Mouse (Mus musculus) brain, embryonic 18.5 days (tissue): ENCODE measurements around the gene Adamts4.
"Not testable (repeated sequence)": the region's sequence is repeated elsewhere in the genome, so short reads cannot be mapped to it uniquely, and the experiment has no call there.

ENCODE experiments used
- DNase-seq: peaks from one replicate; pipeline ENCODE4 v3.0.0-alpha.2; 2012; ENCODE audit warnings: low read depth, low spot score

The Adamts4 gene

GRCm38 (mm10) chr1:171231844-171232243 is 18.4 kb upstream of the Adamts4 start:
- no peak for DNase-seq

GRCm38 (mm10) chr1:171232348-171232747 is 17.9 kb upstream of the Adamts4 start:
- DNase-seq = no peak

GRCm38 (mm10) chr1:171232800-171233730 is 17.2 kb upstream of the Adamts4 start:
- DNase-seq = no peak

DNA sequence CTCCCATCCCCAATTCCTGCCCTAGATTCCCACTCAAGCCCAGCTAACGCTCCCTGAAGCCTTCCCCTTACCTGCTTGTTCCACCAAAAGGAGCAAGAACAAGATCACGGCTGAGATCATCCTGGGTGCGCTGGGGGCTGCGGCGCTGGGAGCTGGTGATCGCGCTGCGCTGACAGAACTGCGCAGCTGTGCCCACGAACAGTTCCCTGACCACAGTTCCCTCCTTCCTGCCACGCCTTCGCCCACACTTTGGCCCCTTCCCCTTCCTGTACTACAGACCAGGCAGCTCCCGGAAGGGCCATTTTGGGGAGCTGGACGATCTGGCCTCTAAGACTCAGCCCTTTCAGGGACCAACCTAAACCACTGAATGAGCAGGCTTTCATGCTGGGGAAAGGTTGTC is 16.1 kb upstream of the Adamts4 start, which contains the start of gene Fcer1g:
Fcer1g (minus strand) TSS at position 240 of the 400 bp plus-strand sequence.
- no peak for DNase-seq

DNA sequence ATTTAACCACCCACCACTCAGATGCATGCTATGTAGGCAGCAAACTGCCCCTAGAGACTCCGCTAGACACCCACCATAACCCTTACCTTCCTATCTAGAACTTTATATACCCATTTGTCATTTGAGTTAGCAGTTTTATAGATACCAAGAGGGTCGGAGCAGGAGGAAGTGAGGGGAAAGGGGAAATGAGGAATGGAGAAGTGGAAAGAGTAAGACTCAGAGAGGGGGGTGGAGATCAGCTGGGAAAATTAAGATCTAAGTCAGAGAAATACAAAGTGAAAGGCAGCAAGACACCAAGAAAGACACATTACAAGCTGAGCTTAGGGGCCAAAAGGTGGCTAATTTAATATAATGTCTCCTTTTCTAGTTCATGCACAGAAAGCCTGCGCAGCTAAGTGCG is 15.7 kb upstream of the Adamts4 start:
- no peak for DNase-seq

- no peak for DNase-seq
Measured at GRCm38 (mm10) chr1:171235791-171236190, 14.4 kb upstream of the Adamts4 start.

- DNase-seq = no peak
Measured at GRCm38 (mm10) chr1:171237438-171237837, 12.8 kb upstream of the Adamts4 start.

- DNase-seq = no peak
Measured at GRCm38 (mm10) chr1:171238463-171238862, 11.8 kb upstream of the Adamts4 start.

DNA sequence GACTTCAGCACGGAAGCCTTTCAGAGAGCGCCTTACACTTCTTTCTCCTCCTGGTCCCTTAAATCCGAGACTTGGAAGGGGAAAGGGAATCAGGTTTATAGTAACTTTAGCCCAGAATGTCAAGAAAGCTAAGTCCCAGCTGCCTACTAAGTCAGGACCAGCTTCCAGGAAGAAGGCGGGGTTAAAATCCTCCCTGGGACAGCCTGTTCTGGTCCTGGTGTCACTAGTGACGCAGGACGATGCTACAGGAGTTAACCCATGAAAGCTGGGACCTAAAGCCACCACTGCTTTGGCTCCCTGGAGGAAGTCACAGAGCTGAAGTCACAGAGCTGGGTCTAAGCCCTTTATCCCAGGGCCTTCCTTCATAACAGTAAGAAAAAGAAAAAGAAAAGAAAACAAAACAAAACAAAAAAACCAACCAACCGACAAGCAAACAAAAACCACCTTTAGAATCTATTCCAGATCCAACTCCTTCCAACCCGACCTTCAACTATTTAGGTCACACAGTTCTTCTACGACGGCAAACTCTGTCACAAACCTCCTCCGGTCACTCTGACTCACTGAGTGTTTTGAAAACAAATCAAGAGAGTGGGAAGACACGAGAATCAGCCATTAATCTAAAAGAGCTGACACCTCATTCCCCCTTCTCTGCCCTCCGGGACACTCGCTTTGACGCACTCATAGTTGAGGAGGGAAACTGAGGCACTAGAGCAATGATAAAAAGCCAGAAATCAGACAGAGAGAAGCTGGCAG is 10.1 kb upstream of the Adamts4 start:
- DNase-seq = no peak

DNA sequence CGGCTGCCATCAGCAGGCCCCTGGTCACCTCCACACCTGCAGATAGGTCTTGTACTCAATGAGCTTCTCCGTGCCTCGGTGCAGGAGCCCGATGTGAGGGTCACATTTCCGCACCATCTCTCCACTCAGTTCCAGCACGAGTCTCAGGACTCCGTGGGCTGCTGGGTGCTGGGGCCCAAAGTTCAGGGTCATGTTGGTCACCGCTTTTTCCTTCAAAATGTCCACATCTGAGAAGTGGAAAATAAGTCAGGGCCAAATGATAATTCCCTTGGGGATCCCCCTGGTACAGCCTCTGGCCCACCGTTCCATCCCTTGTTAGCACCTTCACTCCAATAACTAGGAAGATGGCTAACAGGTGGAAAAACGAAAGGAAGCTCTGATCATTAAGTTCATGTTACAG is 9.3 kb upstream of the Adamts4 start:
- no peak for DNase-seq

GRCm38 (mm10) chr1:171241952-171242351 is 8.3 kb upstream of the Adamts4 start:
- DNase-seq = not testable (repeated sequence)

GRCm38 (mm10) chr1:171245353-171245752 is 4.9 kb upstream of the Adamts4 start:
- no peak for DNase-seq

DNA sequence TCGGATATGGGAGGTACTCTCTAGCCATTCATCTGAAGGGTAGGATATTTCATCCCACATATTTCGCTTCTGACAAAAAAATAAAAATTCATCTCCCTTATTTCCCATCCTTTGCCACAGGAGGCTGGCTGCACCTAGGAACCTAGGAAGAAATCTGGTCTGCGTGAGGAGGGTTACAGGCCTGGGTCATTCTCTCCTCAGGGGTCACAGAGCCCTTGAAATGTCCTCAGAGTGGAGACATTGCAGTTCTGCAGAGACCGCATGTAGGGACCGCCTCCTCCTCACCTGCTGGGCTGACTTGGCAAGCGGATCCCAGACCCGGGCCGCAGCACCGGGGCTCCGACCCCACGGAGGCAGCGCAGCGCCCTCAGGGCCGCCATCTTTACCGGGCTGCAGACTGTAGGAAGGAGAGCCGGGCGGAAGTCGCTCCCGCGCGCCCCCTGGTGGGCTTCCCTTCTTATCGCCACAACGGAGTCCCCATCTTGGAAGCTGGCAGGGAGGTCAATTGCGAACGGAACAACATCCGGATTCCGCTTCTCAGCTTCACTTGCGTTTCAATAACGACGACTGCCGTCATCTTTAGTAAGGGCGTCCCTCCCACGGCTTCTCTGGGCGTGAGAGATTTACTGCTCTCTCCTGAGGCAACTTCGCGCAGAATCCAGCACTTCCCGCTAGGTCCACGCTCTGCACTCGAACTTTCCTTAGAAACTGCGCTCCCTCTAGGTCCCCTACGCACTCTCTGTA is 3.3 kb upstream of the Adamts4 start:
- peak; percentile 97 for DNase-seq

DNA sequence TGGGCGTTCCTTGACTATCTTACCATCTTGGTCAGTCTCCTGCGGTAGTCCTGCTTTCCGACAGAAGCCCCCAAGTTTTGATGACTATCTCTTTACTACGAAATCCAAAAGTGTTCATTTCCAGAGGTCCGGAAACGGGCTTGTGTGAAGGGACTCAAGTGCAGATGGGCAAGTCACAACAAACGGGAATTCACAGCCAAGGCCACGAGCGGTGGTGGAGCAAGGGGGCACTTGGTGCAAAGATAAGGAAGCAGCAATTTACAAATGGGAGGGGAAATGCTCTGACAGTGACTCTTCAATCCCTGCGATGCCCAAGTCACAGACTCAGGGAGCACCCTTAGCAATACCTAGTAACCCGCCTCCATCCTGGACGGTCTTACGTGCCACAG is 2.8 kb upstream of the Adamts4 start:
- DNase-seq = no peak

DNA sequence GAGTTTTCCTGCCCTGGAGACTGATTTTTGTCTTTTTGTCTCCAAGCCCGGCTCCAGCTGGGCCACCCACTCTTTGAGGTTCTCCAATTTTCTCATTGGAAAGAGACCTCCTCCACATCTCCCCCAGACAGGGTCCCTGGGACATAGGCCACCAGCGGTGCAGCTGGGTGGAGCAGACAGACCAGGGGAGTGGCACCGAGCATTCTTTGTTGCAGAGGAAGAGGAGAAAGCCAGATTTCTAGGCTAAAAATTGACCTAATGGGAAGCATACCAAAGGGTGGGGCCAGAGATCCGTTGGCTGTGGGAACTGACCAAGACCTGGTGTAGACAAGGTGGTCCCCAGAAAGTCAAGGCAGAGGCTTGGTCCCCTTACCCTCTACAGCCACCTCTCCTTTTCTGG is 2.3 kb upstream of the Adamts4 start:
- no peak for DNase-seq

DNA sequence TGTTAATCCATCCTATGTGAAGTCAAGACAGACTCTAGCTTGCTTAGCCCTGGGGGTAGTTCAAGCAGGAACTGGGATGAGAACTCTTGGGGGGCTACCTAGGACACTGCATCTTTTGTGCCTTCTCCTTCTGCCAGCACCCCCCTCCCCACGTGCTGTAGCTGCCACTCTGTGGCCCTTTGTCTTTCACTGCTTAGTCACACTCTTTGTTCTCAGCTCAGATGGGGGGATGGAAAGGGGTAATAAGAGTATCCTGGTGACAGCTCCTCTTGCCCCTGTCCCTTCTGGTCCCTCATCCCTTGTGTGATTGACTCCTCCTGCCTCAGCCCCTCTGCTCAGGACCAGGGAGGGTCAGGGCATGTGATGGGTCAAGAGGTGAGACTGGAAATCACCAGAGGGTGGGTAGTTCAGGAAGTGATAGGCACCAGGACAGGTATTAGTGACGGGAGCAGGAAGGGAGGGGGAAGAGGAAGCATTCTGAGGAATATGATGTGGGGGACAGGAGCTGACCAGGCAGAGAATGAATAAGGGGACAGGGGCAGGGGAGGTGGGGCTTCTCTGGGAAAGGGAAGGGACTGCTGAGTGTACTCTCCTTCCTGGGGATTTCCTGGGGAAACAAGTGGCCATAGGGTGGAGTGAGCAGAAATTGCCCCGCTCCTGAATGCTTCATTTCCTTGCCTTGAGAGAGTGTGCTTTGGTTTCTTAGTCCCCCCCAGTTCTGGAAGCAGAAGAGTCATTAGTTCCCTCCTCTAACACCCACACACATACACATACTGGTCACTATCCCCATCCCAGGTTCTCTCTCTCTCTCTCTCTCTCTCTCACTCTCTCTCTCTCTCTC is 1.6 kb upstream of the Adamts4 start:
- DNase-seq = no peak

DNA sequence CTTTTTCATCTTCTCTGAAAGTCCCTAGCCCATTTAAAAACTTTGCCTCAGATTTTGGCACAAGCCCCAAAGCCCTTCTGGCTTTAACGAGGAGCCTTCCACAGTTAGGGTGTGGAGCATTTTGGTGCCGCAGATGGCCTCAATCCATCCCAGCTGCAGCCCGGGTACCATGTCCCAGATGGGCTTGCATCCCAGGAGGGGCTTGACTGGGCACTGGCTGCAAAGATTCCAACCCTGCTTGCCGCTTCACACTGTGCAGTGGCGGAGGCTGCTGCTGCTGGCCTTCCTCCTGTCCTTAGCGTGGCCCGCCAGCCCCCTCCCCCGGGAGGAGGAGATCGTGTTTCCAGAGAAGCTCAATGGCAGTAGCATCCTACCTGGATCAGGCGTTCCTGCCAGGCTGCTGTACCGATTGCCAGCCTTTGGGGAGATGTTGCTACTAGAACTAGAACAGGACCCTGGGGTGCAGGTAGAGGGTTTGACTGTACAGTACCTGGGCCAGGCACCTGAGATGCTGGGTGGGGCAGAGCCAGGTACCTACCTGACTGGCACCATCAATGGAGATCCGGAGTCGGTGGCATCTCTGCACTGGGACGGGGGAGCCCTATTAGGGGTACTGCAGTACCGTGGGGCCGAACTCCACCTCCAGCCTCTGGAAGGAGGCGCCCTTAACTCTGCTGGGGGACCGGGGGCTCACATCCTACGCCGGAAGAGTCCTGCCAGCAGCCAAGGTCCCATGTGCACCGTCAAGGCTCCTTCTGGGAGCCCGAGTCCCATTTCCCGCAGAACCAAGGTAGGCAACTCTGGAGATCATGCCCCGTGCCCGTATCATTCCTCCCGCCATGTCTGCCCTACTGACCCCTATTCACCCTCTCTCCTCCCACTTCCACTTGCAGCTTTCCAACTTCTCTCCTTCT is 716 bp downstream of the Adamts4 start, which contains the start of gene Ndufs2:
Ndufs2 (minus strand) TSS at position 709 of the 914 bp plus-strand sequence.
- no peak for DNase-seq

GRCm38 (mm10) chr1:171251594-171252324 is 1.5 kb downstream of the Adamts4 start:
- no peak for DNase-seq

GRCm38 (mm10) chr1:171252415-171252814 is 2.2 kb downstream of the Adamts4 start:
- DNase-seq = no peak
